ENCODE assay signal across 14 mouse cellular contexts in genomic region chr2:14164459-14165030, GRCm38 (mm10). TPM values are rescaled to one million over a fixed set of nuclear protein-coding genes. Genes with fewer than 3 reads are reported as not detected.
DNase-seq lines count a peak whose midpoint lies in the region; ATAC-seq lines count a peak whose summit lies in the region.
"Had no signal": no experiment of that assay in that cellular context is flagged by ENCODE, and none has a peak within 500 bp of the region (broad histone marks: within the 10 kb centered on the region; RNA-seq: fewer than 3 reads in every experiment).

No protein-coding gene starts in this region.

- no peaks in the 10 kb centered on the region for H3K27me3 ChIP-seq in lung, embryonic 16.5 days (ENCODE audit: control insufficient read depth, insufficient read depth, low read depth, low read length)
- no peaks in the 10 kb centered on the region for H3K27me3 ChIP-seq in heart, embryonic 14.5 days (ENCODE audit: control insufficient read depth, insufficient read depth, low read length)
- no peaks in the 10 kb centered on the region for H3K27me3 ChIP-seq in forebrain, embryonic 16.5 days (replicated peaks; ENCODE audit: control insufficient read depth, insufficient read depth, low read length)
- H3K27me3 ChIP-seq: Patski; stomach, embryonic 15.5 days had no signal

- no peaks in the 10 kb centered on the region for H3K4me1 ChIP-seq in lung, embryonic 16.5 days (replicated peaks; ENCODE audit: control insufficient read depth, insufficient read depth, low read length)
- H3K4me1 ChIP-seq in heart, embryonic 14.5 days (ENCODE audit: control insufficient read depth in 2 of 2, insufficient read depth in 2 of 2, low read length in 2 of 2): peaks cover 2 to 11% of the 10 kb centered on the region in 2 experiments; a peak in 3 of 4 replicates
- no peaks in the 10 kb centered on the region for H3K4me1 ChIP-seq in forebrain, embryonic 16.5 days (replicated peaks; ENCODE audit: control insufficient read depth, insufficient read depth, low read length)
- H3K4me1 ChIP-seq: stomach, embryonic 15.5 days had no signal

- no peak overlapping the region for H3K9ac ChIP-seq in lung, embryonic 16.5 days (ENCODE audit: low read length)
- H3K9ac ChIP-seq in heart, embryonic 14.5 days (ENCODE audit: low read length): no peak overlapping the region; the same call in 1 of the 2 replicates
- no peak overlapping the region for H3K9ac ChIP-seq in forebrain, embryonic 16.5 days (replicated peaks; ENCODE audit: low read depth, low read length)
- H3K9ac ChIP-seq: stomach, embryonic 15.5 days had no signal

- WGBS in lung, embryonic 16.5 days: 64% methylated on average over 5 of the region's 5 CpGs
- 68% methylated on average over 5 of the region's 5 CpGs for WGBS in heart, embryonic 14.5 days
- 83% methylated on average over 5 of the region's 5 CpGs for WGBS in forebrain, embryonic 16.5 days

- peak overlapping the region; percentile 61 for H3K27ac ChIP-seq in lung, embryonic 16.5 days (ENCODE audit: low read length)
- H3K27ac ChIP-seq in heart, embryonic 14.5 days (replicated peaks in 1 of 2; ENCODE audit: control insufficient read depth in 1 of 2, insufficient read depth in 1 of 2, low read depth in 2 of 2, low read length in 2 of 2): peak overlapping the region in 1 of 2 experiments; percentile 61; a peak in 2 of 4 replicates
- H3K27ac ChIP-seq in forebrain, embryonic 16.5 days (ENCODE audit: low read length): no peak overlapping the region
- H3K27ac ChIP-seq: stomach, embryonic 15.5 days had no signal

- no peaks in the 10 kb centered on the region for H3K36me3 ChIP-seq in lung, embryonic 16.5 days (ENCODE audit: control insufficient read depth, insufficient read depth, low read length)
- H3K36me3 ChIP-seq in heart, embryonic 14.5 days (ENCODE audit: control insufficient read depth, insufficient read depth, low read length): no peaks in the 10 kb centered on the region
- H3K36me3 ChIP-seq in forebrain, embryonic 16.5 days (ENCODE audit: control insufficient read depth, insufficient read depth): no peaks in the 10 kb centered on the region
- H3K36me3 ChIP-seq: stomach, embryonic 15.5 days had no signal

- ATAC-seq in lung, embryonic 16.5 days (ENCODE audit: low read depth): 0 out of 2 replicates have a peak, but pooled peaks have one; percentile 41
- ATAC-seq in heart, embryonic 14.5 days (ENCODE audit: insufficient number of reproducible peaks, insufficient read depth, low FRiP score, low read depth): peak; percentile 32; the same call in 1 of the 2 replicates
- no peak for ATAC-seq in forebrain, embryonic 16.5 days
- ATAC-seq: Patski had no signal

- no peak overlapping the region for H3K4me2 ChIP-seq in lung, embryonic 16.5 days (ENCODE audit: low read depth, low read length)
- H3K4me2 ChIP-seq in heart, embryonic 14.5 days (ENCODE audit: low read length): no peak overlapping the region
- H3K4me2 ChIP-seq in forebrain, embryonic 16.5 days (ENCODE audit: low read length): no peak overlapping the region
- H3K4me2 ChIP-seq: stomach, embryonic 15.5 days had no signal

- H3K9me3 ChIP-seq in lung, embryonic 16.5 days (ENCODE audit: control insufficient read depth, low read length): no peaks in the 10 kb centered on the region
- H3K9me3 ChIP-seq in heart, embryonic 14.5 days (ENCODE audit: control insufficient read depth, low read length): no peaks in the 10 kb centered on the region
- no peaks in the 10 kb centered on the region for H3K9me3 ChIP-seq in forebrain, embryonic 16.5 days (ENCODE audit: control insufficient read depth, low read length)
- H3K9me3 ChIP-seq: stomach, embryonic 15.5 days had no signal

- DNase-seq in cerebellum, adult 9-10 months: peak; percentile 33
- no peak for DNase-seq in cerebellum, postnatal 14 days
- no peak for DNase-seq in lung, postnatal 10 days
- DNase-seq in skeletal muscle tissue, adult 2 months (ENCODE audit: low read depth, low spot score): peak; percentile 81
- DNase-seq in neural tube, embryonic 10.5 days (ENCODE audit: extremely low spot score, low spot score): no peak
- DNase-seq: kidney, postnatal 10 days; left cerebral cortex, postnatal 4 days had no signal

- H3K4me3 ChIP-seq in lung, embryonic 16.5 days (ENCODE audit: low read length): no peak overlapping the region
- no peak overlapping the region for H3K4me3 ChIP-seq in heart, embryonic 14.5 days (ENCODE audit: control insufficient read depth in 1 of 2, insufficient read depth in 1 of 2, low read depth in 1 of 2, low read length in 2 of 2)
- H3K4me3 ChIP-seq in forebrain, embryonic 16.5 days (replicated peaks; ENCODE audit: low read length): no peak overlapping the region
- H3K4me3 ChIP-seq: erythroblast, embryonic 14.5 days; stomach, embryonic 15.5 days had no signal

RNA-seq across cellular contexts. Expression of gene Tmem236, which starts 9.8 kb away (rescaled TPM):
- 0.05 and 0.08 TPM in 2 replicates for polyA plus RNA-seq in lung, embryonic 16.5 days (2015; fragmentation: Nextera tagmentation; extraction: Ambion mirVana)
- polyA plus RNA-seq in heart, embryonic 14.5 days (2014; fragmentation: Nextera tagmentation; extraction: Ambion mirVana): 0.07 TPM in 1 of 2 replicates, not detected in the other
- polyA plus RNA-seq in forebrain, embryonic 16.5 days (2015; fragmentation: Nextera tagmentation; extraction: Ambion mirVana): 0.09 and 0.19 TPM in 2 replicates
- polyA plus RNA-seq: erythroblast, embryonic 14.5 days; gonadal fat pad, adult 2 months had no signal

Comparison
In these comparisons a context has a peak if more than half of its experiments do, and no peak if none do; other contexts are left out.
1. DNase-seq: peak in cerebellum, adult 9-10 months (single experiment) and skeletal muscle tissue, adult 2 months (single experiment); none in cerebellum, postnatal 14 days (0 of 2), lung, postnatal 10 days (single experiment) and neural tube, embryonic 10.5 days (single experiment).